Mouse (Mus musculus) MEL (cell line): ENCODE measurements around the gene Pgpep1l. TPM values are rescaled to one million over a fixed set of nuclear protein-coding genes. Genes with fewer than 3 reads are reported as not detected.
"Not testable (repeated sequence)": the region's sequence is repeated elsewhere in the genome, so short reads cannot be mapped to it uniquely, and the experiment has no call there.

Source experiments
- DNase-seq: peaks from one replicate; pipeline ENCODE4 v3.0.0; 2011; ENCODE audit warnings: low read depth, low spot score
- H3K27ac ChIP-seq: 2 replicates; pipeline ENCODE4 v1.5.1; 2012; ENCODE audit warnings: low read depth, mild to moderate bottlenecking, control low read depth, low read length, moderate library complexity; ENCODE audit not compliant: control insufficient read depth
- H3K27me3 ChIP-seq, 2 experiments: fragments of 150-350 bp in 1 of 2; sonication (generic) in 1 of 2; 2 replicates each; pipeline ENCODE4 v1.6.1; 2012; ENCODE audit warnings: low read length in 2 of 2, mild to moderate bottlenecking in 2 of 2, improper control_type of control experiment in 1 of 2, moderate library complexity in 1 of 2; ENCODE audit not compliant: insufficient read depth in 2 of 2, control insufficient read depth in 1 of 2
- H3K36me3 ChIP-seq, 2 experiments: 2 replicates each; pipeline ENCODE4 v1.6.1; 2012 to 2014; ENCODE audit warnings: low read length in 2 of 2, improper control_type of control experiment in 1 of 2, inconsistent platforms in 1 of 2, mild to moderate bottlenecking in 1 of 2; ENCODE audit not compliant: insufficient read depth in 2 of 2, control insufficient read depth in 1 of 2
- H3K4me1 ChIP-seq, 2 experiments: fragments of 150-350 bp in 1 of 2; sonication (generic) in 1 of 2; 2 replicates each; pipeline ENCODE4 v1.6.1; 2012; ENCODE audit warnings: low read length in 2 of 2, improper control_type of control experiment in 1 of 2, mild to moderate bottlenecking in 1 of 2; ENCODE audit not compliant: insufficient read depth in 2 of 2, control insufficient read depth in 1 of 2
- H3K4me3 ChIP-seq, 2 experiments: fragments of 150-350 bp in 1 of 2; sonication (generic) in 1 of 2; 2 replicates each; pipeline ENCODE4 v1.5.1; 2012; ENCODE audit warnings: low read depth in 2 of 2, low read length in 2 of 2, mild to moderate bottlenecking in 2 of 2, moderate library complexity in 2 of 2, control low read depth in 1 of 2, improper control_type of control experiment in 1 of 2; ENCODE audit not compliant: control insufficient read depth in 1 of 2, insufficient read depth in 1 of 2
- H3K79me2 ChIP-seq: 2 replicates; pipeline ENCODE4 v1.6.1; 2012; ENCODE audit warnings: mild to moderate bottlenecking, low read length, moderate library complexity; ENCODE audit not compliant: control insufficient read depth, poor library complexity, insufficient read depth
- H3K9ac ChIP-seq: 2 replicates; pipeline ENCODE4 v1.6.1; 2012; ENCODE audit warnings: low read depth, mild to moderate bottlenecking, control low read depth, low read length, moderate library complexity; ENCODE audit not compliant: control insufficient read depth, poor library complexity, severe bottlenecking
- H3K9me3 ChIP-seq: fragments of 150-350 bp; sonication (generic); replicated peaks from 2 replicates; pipeline ENCODE4 v1.6.1; 2012; ENCODE audit warnings: mild to moderate bottlenecking, low read length, improper control_type of control experiment, moderate library complexity; ENCODE audit not compliant: insufficient read depth
- CHD2 ChIP-seq: IDR thresholded peaks from 2 replicates; pipeline ENCODE4 v1.6.1; 2011; ENCODE audit warnings: low read length, improper control_type of control experiment
- EP300 ChIP-seq, 2 experiments: IDR thresholded peaks; 2 replicates each; pipeline ENCODE4 v1.6.1; 2011; ENCODE audit warnings: improper control_type of control experiment in 2 of 2, low read length in 2 of 2, low read depth in 1 of 2, mild to moderate bottlenecking in 1 of 2
- ETS1 ChIP-seq: IDR thresholded peaks from 2 replicates; pipeline ENCODE4 v1.6.1; 2012; ENCODE audit warnings: low read depth, mild to moderate bottlenecking, inconsistent platforms, low read length, improper control_type of control experiment, moderate library complexity
- GABPA ChIP-seq: IDR thresholded peaks from 2 replicates; pipeline ENCODE4 v1.6.1; 2012; ENCODE audit warnings: low read depth, mild to moderate bottlenecking, inconsistent platforms, low read length, improper control_type of control experiment, moderate library complexity
- GATA1 ChIP-seq: IDR thresholded peaks from 2 replicates; pipeline ENCODE4 v1.6.1; 2011; ENCODE audit warnings: low read depth, low read length, improper control_type of control experiment
- JUND ChIP-seq: IDR thresholded peaks from 2 replicates; pipeline ENCODE4 v1.6.1; 2011; ENCODE audit warnings: low read depth, mild to moderate bottlenecking, improper control_type of control experiment, low read length
- MAX ChIP-seq: IDR thresholded peaks from 2 replicates; pipeline ENCODE4 v1.6.1; 2011; ENCODE audit warnings: low read length, improper control_type of control experiment
- MEF2A ChIP-seq: IDR thresholded peaks from 2 replicates; pipeline ENCODE4 v1.6.1; 2014; ENCODE audit warnings: low read depth, mild to moderate bottlenecking, inconsistent platforms, low read length, improper control_type of control experiment; ENCODE audit not compliant: poor library complexity, insufficient replicate concordance, severe bottlenecking; ENCODE audit errors: extremely low read depth
- MYB ChIP-seq: IDR thresholded peaks from 2 replicates; pipeline ENCODE4 v1.6.1; 2011; ENCODE audit warnings: mild to moderate bottlenecking, low read depth, low read length, improper control_type of control experiment
- MYC ChIP-seq: IDR thresholded peaks from 2 replicates; pipeline ENCODE4 v1.6.1; 2011; ENCODE audit warnings: low read depth, mild to moderate bottlenecking, low read length, improper control_type of control experiment, moderate library complexity
- POLR2AphosphoS2 ChIP-seq: IDR thresholded peaks from 2 replicates; pipeline ENCODE4 v1.6.1; 2011; ENCODE audit warnings: low read length, improper control_type of control experiment
- RCOR1 ChIP-seq: IDR thresholded peaks from 2 replicates; pipeline ENCODE4 v1.6.1; 2012; ENCODE audit warnings: low read depth, mild to moderate bottlenecking, inconsistent platforms, low read length, improper control_type of control experiment
- SMC3 ChIP-seq: IDR thresholded peaks from 2 replicates; pipeline ENCODE4 v1.6.1; 2011; ENCODE audit warnings: low read depth, low read length, improper control_type of control experiment
- UBTF ChIP-seq: IDR thresholded peaks from 2 replicates; pipeline ENCODE4 v1.6.1; 2012; ENCODE audit warnings: low read depth, mild to moderate bottlenecking, inconsistent platforms, low read length, improper control_type of control experiment, moderate library complexity, borderline replicate concordance; ENCODE audit not compliant: insufficient read depth
- USF1 ChIP-seq: IDR thresholded peaks from 2 replicates; pipeline ENCODE4 v1.6.1; 2014; ENCODE audit warnings: low read depth, mild to moderate bottlenecking, inconsistent platforms, low read length, improper control_type of control experiment, moderate library complexity
- ZC3H11A ChIP-seq: IDR thresholded peaks from 2 replicates; pipeline ENCODE4 v1.6.1; 2012; ENCODE audit warnings: low read depth, mild to moderate bottlenecking, inconsistent platforms, low read length, improper control_type of control experiment
- ZMIZ1 ChIP-seq: IDR thresholded peaks from 2 replicates; pipeline ENCODE4 v1.6.1; 2012; ENCODE audit warnings: low read depth, mild to moderate bottlenecking, inconsistent platforms, low read length, improper control_type of control experiment, moderate library complexity
- polyA plus RNA-seq, 2 experiments: library from polyadenylated mRNA; stranded (reverse) in 1 of 2; unstranded in 1 of 2; fragments of >175 nt in 1 of 2; fragments of >200 nt in 1 of 2; gene quantifications; 2 replicates each; pipeline versions ENCODE4 v1.2.1 to v1.2.4; 2012; ENCODE audit warnings: low replicate concordance in 2 of 2, low read depth in 1 of 2; ENCODE audit not compliant: insufficient read length in 2 of 2, insufficient read depth in 1 of 2, missing spikeins in 1 of 2
- total RNA-seq: library from RNA; depleted of rRNA; stranded (reverse); fragments of 300-350 nt; gene quantifications from 2 replicates; pipeline ENCODE4 v1.2.3, GENCODE M21; 2012

Gene Pgpep1l
- total and polyA plus RNA-seq, 3 experiments: not detected

GRCm38 (mm10) chr7:68289081-68289480 lies 25.0 kb upstream of the Pgpep1l start:
- TF ChIP-seq GABPA (no peak), ETS1 (no peak), GATA1 (no peak), CHD2 (no peak), MYC (no peak), POLR2AphosphoS2 (no peak), MYB (no peak), JUND (no peak), USF1 (no peak), SMC3 (no peak)
- no peak overlapping the region for H3K27ac ChIP-seq
- no peak overlapping the region for H3K4me3 ChIP-seq
- no peak overlapping the region for H3K9ac ChIP-seq
- no peaks in the 10 kb centered on the region for H3K9me3 ChIP-seq
- no peaks in the 10 kb centered on the region for H3K4me1 ChIP-seq
- no peaks in the 10 kb centered on the region; a peak in 1 of 4 replicates for H3K27me3 ChIP-seq
- DNase-seq: no peak
- no peaks in the 10 kb centered on the region for H3K79me2 ChIP-seq
- H3K36me3 ChIP-seq: no peaks in the 10 kb centered on the region

- not testable (repeated sequence) for DNase-seq
These were observed 24.0 kb upstream of the Pgpep1l start for GRCm38 (mm10) chr7:68288000-68288399.

GRCm38 (mm10) chr7:68287582-68287981 lies 23.5 kb upstream of the Pgpep1l start:
- no peak for DNase-seq
- no peaks in the 10 kb centered on the region for H3K4me1 ChIP-seq
- H3K79me2 ChIP-seq: no peaks in the 10 kb centered on the region
- no peak overlapping the region for H3K9ac ChIP-seq
- H3K4me3 ChIP-seq: no peak overlapping the region
- TF ChIP-seq MYB: no peak
- no peak for TF ChIP-seq ZMIZ1
- no peak for TF ChIP-seq USF1
- no peak for TF ChIP-seq RCOR1
- no peak for TF ChIP-seq MEF2A
- TF ChIP-seq UBTF: no peak
- no peak for TF ChIP-seq MAX
- TF ChIP-seq ZC3H11A: no peak
- no peak for TF ChIP-seq EP300 (IDR thresholded peaks at IDR 0.05; ENCODE audit: low read depth in 1 of 2, low read length in 2 of 2)
- no peaks in the 10 kb centered on the region for H3K36me3 ChIP-seq
- H3K9me3 ChIP-seq: no peaks in the 10 kb centered on the region
- H3K27me3 ChIP-seq: no peaks in the 10 kb centered on the region; a peak in 1 of 4 replicates
- no peak overlapping the region for H3K27ac ChIP-seq

More at GRCm38 (mm10) chr7:68288000-68288399, 24.0 kb upstream of the Pgpep1l start:
- H3K9ac ChIP-seq, H3K4me1 ChIP-seq, H3K27ac ChIP-seq, H3K36me3 ChIP-seq, H3K9me3 ChIP-seq, H3K4me3 ChIP-seq, H3K79me2 ChIP-seq, H3K27me3 ChIP-seq: not testable (repeated sequence)
